Mouse (Mus musculus) C2C12 (cell line): Measurements from ENCODE around the gene Acot5.

Experiments used
- CEBPB ChIP-seq: IDR thresholded peaks from one replicate; pipeline ENCODE4 v1.6.1; 2011; ENCODE audit warnings: low read depth, mild to moderate bottlenecking, control low read depth, moderate library complexity
- CTCF ChIP-seq: IDR thresholded peaks from one replicate; pipeline ENCODE4 v1.5.1; 2011; ENCODE audit not compliant: control insufficient read depth, insufficient read depth, insufficient read length
- MAX ChIP-seq: IDR thresholded peaks from one replicate; pipeline ENCODE4 v1.6.1; 2011; ENCODE audit warnings: mild to moderate bottlenecking, control low read depth
- MYOD1 ChIP-seq: IDR thresholded peaks from one replicate; pipeline ENCODE4 v1.6.1; 2011; ENCODE audit warnings: low read depth; ENCODE audit not compliant: control insufficient read depth, insufficient read length
- MYOG ChIP-seq: IDR thresholded peaks from one replicate; pipeline ENCODE4 v1.6.1; 2011; ENCODE audit not compliant: control insufficient read depth, insufficient read length; ENCODE audit errors: extremely low read depth
- USF1 ChIP-seq: IDR thresholded peaks from one replicate; pipeline ENCODE4 v1.6.1; 2011; ENCODE audit warnings: low read depth, mild to moderate bottlenecking, control low read depth, moderate library complexity

DNA sequence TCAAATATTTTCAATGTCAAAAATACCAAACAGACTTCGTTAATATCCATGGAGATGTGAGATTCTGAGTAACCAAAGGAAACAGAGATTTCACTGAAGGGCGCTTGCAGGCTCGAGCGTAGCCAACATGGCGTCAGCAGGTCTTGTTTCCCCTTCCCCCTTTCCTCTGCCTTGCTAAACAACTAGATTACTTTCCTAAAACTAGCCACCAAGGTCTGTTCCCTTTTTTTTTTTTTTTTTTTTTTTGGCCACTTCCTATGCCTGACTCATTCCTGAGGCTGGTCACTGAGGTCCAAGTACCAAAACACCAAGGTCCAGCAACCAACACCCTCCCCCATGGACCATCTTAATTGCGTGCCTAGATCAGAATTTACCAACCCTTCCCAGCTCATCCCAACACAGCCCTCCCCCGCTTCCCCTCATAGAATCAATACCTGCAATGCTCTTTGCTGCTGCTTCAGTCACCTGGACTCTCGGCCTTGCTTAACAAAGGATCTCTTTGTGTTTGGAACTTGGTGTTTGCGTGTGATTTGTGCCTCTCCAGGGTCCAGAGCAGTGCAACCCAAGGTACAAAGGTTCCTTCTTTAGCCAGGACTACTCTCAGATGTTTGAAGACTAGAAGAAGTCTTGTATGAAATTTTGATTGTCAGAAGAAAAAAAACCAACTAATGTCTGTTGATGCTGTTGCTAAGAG lies 45.9 kb upstream of the Acot5 start:
- TF ChIP-seq CTCF (no peak), MYOG (no peak), USF1 (no peak), MAX (no peak), MYOD1 (no peak), CEBPB (no peak)
